15 mouse cellular contexts compared by ENCODE assay signal in genomic region chr5:108790385-108790784, GRCm38 (mm10). TPM values are rescaled to one million over a fixed set of nuclear protein-coding genes. Genes with fewer than 3 reads are reported as not detected.
DNase-seq lines count a peak whose midpoint lies in the region; ATAC-seq and TF ChIP-seq lines count a peak whose summit lies in the region.
"Not testable (repeated sequence)": the region's sequence is repeated elsewhere in the genome, so short reads cannot be mapped to it uniquely, and the experiment has no call there.
"Had no signal": no experiment of that assay in that cellular context is flagged by ENCODE, and none has a peak within 500 bp of the region (broad histone marks: within the 10 kb centered on the region; RNA-seq: fewer than 3 reads in every experiment).

No protein-coding gene starts in this region.

- peak; percentile 39; the same call in 1 of the 2 replicates for TF ChIP-seq CTCF in brain, embryonic 14.5 days (IDR thresholded peaks at IDR 0.05; ENCODE audit: borderline replicate concordance, extremely low read depth, insufficient read depth, insufficient read length)
- peak; percentile 65 for TF ChIP-seq CTCF in forebrain, postnatal 0 days (IDR thresholded peaks at IDR 0.05; ENCODE audit: low read depth)
- TF ChIP-seq CTCF in intestine, postnatal 0 days (IDR thresholded peaks at IDR 0.05; ENCODE audit: low read depth), result peak; percentile 64
- TF ChIP-seq CTCF in left cerebral cortex, adult 2 months (IDR thresholded peaks at IDR 0.05), result peak; percentile 36

- not testable (repeated sequence) for TF ChIP-seq POLR2A in brain, embryonic 14.5 days (IDR thresholded peaks at IDR 0.05; ENCODE audit: borderline replicate concordance, extremely low read depth, insufficient read depth, insufficient read length, poor library complexity, severe bottlenecking)

- not testable (repeated sequence) for H3K4me1 ChIP-seq in forebrain, postnatal 0 days (ENCODE audit: insufficient read depth); intestine, postnatal 0 days (replicated peaks; ENCODE audit: control insufficient read depth, insufficient read depth, low read length)

- not testable (repeated sequence) for H3K4me2 ChIP-seq in forebrain, postnatal 0 days (ENCODE audit: low read depth); intestine, postnatal 0 days (replicated peaks; ENCODE audit: low read depth)

- H3K4me3 ChIP-seq in forebrain, postnatal 0 days (ENCODE audit: low read depth, low read length); intestine, postnatal 0 days (ENCODE audit: low read depth, low read length); left cerebral cortex, adult 2 months: not testable (repeated sequence)

- not testable (repeated sequence) for ATAC-seq in forebrain, postnatal 0 days; intestine, postnatal 0 days

- H3K36me3 ChIP-seq in forebrain, postnatal 0 days (ENCODE audit: insufficient read depth); intestine, postnatal 0 days (ENCODE audit: control insufficient read depth, insufficient read depth): not testable (repeated sequence)

- H3K27ac ChIP-seq in forebrain, postnatal 0 days (ENCODE audit: low read depth, low read length); intestine, postnatal 0 days (ENCODE audit: low read depth, low read length); left cerebral cortex, adult 2 months: not testable (repeated sequence)

- not testable (repeated sequence) for H3K27me3 ChIP-seq in forebrain, postnatal 0 days (ENCODE audit: insufficient read depth, low read length); intestine, postnatal 0 days (replicated peaks; ENCODE audit: control insufficient read depth, insufficient read depth, low read length)

- peak; percentile 41 for DNase-seq in R1 (ENCODE audit: low read depth, low spot score)
- DNase-seq in brain, embryonic 14.5 days (ENCODE audit: low read depth), result peak; percentile 3
- not testable (repeated sequence) for DNase-seq in forebrain, postnatal 0 days
- peak in 1 of 2 experiments; percentile 11 for DNase-seq in left cerebral cortex, adult 2 months (ENCODE audit: extremely low spot score in 1 of 2, low spot score in 2 of 2)
- peak; percentile 51 for DNase-seq in lung, postnatal 10 days
- DNase-seq in ovary, adult 18-20 months (ENCODE audit: low spot score), result peak; percentile 19
- peak; percentile 7 for DNase-seq in thymus, postnatal 4 days

- not testable (repeated sequence) for H3K9ac ChIP-seq in forebrain, postnatal 0 days; intestine, postnatal 0 days (ENCODE audit: low read depth, low read length)

- intact Hi-C loops in left cerebral cortex, adult 2 months (cut with DNase I), result not testable (repeated sequence)

- H3K9me3 ChIP-seq in forebrain, postnatal 0 days (ENCODE audit: low read length); intestine, postnatal 0 days (ENCODE audit: control insufficient read depth): not testable (repeated sequence)

- WGBS in forebrain, postnatal 0 days, result 30% methylated on average over 1 of the region's 1 CpGs
- 31% methylated on average over 1 of the region's 1 CpGs for WGBS in intestine, postnatal 0 days

RNA-seq across cellular contexts. Expression of gene Tmed11, which starts 4.8 kb away (rescaled TPM):
- polyA plus RNA-seq in brain, embryonic 14.5 days (2012; rRNA removed), result not detected in 2 replicates
- not detected in 2 replicates for total RNA-seq in forebrain, postnatal 0 days (2014; rRNA removed)
- not detected in 2 replicates for polyA plus RNA-seq in forebrain, postnatal 0 days (2015; fragmentation: Nextera tagmentation; extraction: Ambion mirVana)
- 0.26 TPM in 1 of 2 replicates, not detected in the other for polyA plus RNA-seq in intestine, postnatal 0 days (2015; fragmentation: Nextera tagmentation; extraction: Ambion mirVana)
- not detected for total RNA-seq in left cerebral cortex, adult 2 months (2021)
- total RNA-seq: gastrocnemius, postnatal 25 days; layer of hippocampus, adult 18-20 months; left cerebral cortex, postnatal 14 days had no signal
- polyA plus RNA-seq: embryonic facial prominence, embryonic 13.5 days; forebrain, embryonic 15.5 days; heart, embryonic 14.5 days; lung, embryonic 15.5 days had no signal

RNA-seq across cellular contexts. Expression of gene Rnf212, which starts 15.6 kb away (rescaled TPM):
- polyA plus RNA-seq in brain, embryonic 14.5 days (2012; rRNA removed), result 0.09 and 0.26 TPM in 2 replicates
- not detected in 2 replicates for total RNA-seq in forebrain, postnatal 0 days (2014; rRNA removed)
- polyA plus RNA-seq in forebrain, postnatal 0 days (2015; fragmentation: Nextera tagmentation; extraction: Ambion mirVana), result not detected in 2 replicates
- 0.71 and 1.2 TPM in 2 replicates for polyA plus RNA-seq in intestine, postnatal 0 days (2015; fragmentation: Nextera tagmentation; extraction: Ambion mirVana)
- total RNA-seq in left cerebral cortex, adult 2 months (2021), result not detected
- total RNA-seq: gastrocnemius, postnatal 25 days; layer of hippocampus, adult 18-20 months; left cerebral cortex, postnatal 14 days had no signal
- polyA plus RNA-seq: embryonic facial prominence, embryonic 13.5 days; forebrain, embryonic 15.5 days; heart, embryonic 14.5 days; lung, embryonic 15.5 days had no signal

RNA-seq across cellular contexts. Expression of gene Vmn2r8, which starts 18.3 kb away (rescaled TPM):
- polyA plus RNA-seq in brain, embryonic 14.5 days (2012; rRNA removed), result not detected in 2 replicates
- total RNA-seq in forebrain, postnatal 0 days (2014; rRNA removed), result not detected in 2 replicates
- not detected in 2 replicates for polyA plus RNA-seq in forebrain, postnatal 0 days (2015; fragmentation: Nextera tagmentation; extraction: Ambion mirVana)
- polyA plus RNA-seq in intestine, postnatal 0 days (2015; fragmentation: Nextera tagmentation; extraction: Ambion mirVana), result not detected in 2 replicates
- not detected for total RNA-seq in left cerebral cortex, adult 2 months (2021)
- total RNA-seq: gastrocnemius, postnatal 25 days; layer of hippocampus, adult 18-20 months; left cerebral cortex, postnatal 14 days had no signal
- polyA plus RNA-seq: embryonic facial prominence, embryonic 13.5 days; forebrain, embryonic 15.5 days; heart, embryonic 14.5 days; lung, embryonic 15.5 days had no signal
